In genomic region chr7:19512353-19512752, GRCm38 (mm10) we compare ENCODE assay signal across 22 mouse cellular contexts. TPM values are rescaled to one million over a fixed set of nuclear protein-coding genes. Genes with fewer than 3 reads are reported as not detected.
"Had no signal": no experiment of that assay in that cellular context is flagged by ENCODE, and none has a peak within 500 bp of the region (broad histone marks: within the 10 kb centered on the region; RNA-seq: fewer than 3 reads in every experiment).

No protein-coding gene starts in this region.

- H3K4me3 ChIP-seq: lung, embryonic 15.5 days; megakaryocyte, embryonic 14.5 days; midbrain, embryonic 13.5 days; midbrain, embryonic 15.5 days; neural tube, embryonic 13.5 days; neural tube, embryonic 15.5 days had no signal

- H3K36me3 ChIP-seq: lung, embryonic 15.5 days; midbrain, embryonic 13.5 days; midbrain, embryonic 15.5 days; neural tube, embryonic 13.5 days; neural tube, embryonic 15.5 days had no signal

- H3K9ac ChIP-seq: liver, postnatal 0 days; lung, embryonic 15.5 days; midbrain, embryonic 13.5 days; midbrain, embryonic 15.5 days; neural tube, embryonic 13.5 days; neural tube, embryonic 15.5 days had no signal

- H3K9me3 ChIP-seq: lung, embryonic 15.5 days; megakaryocyte, embryonic 14.5 days; midbrain, embryonic 13.5 days; midbrain, embryonic 15.5 days; neural tube, embryonic 13.5 days; neural tube, embryonic 15.5 days had no signal

- H3K4me2 ChIP-seq: lung, embryonic 15.5 days; midbrain, embryonic 11.5 days; midbrain, embryonic 13.5 days; midbrain, embryonic 15.5 days; neural tube, embryonic 13.5 days; neural tube, embryonic 15.5 days had no signal

- DNase-seq: liver, postnatal 0 days; lung, adult 2 months; lung, postnatal 14 days; lung, postnatal 36 days; retina, postnatal 1 day; right cerebral cortex, adult 18-20 months; right cerebral cortex, postnatal 25 days; thymus, adult 18-20 months; thymus, postnatal 14 days; thymus, postnatal 36 days had no signal

- ATAC-seq: liver, postnatal 0 days; lung, postnatal 0 days; midbrain, embryonic 13.5 days; midbrain, embryonic 15.5 days had no signal

- H3K27ac ChIP-seq: lung, embryonic 15.5 days; macrophage; midbrain, embryonic 13.5 days; midbrain, embryonic 15.5 days; neural tube, embryonic 13.5 days; neural tube, embryonic 15.5 days had no signal

RNA-seq across cellular contexts. Expression of gene Nkpd1, which starts 5.3 kb away (rescaled TPM):
- total RNA-seq: monocyte, adult 5-6 weeks had no signal
- polyA plus RNA-seq: liver, postnatal 0 days; macrophage; midbrain, embryonic 11.5 days; neural tube, embryonic 11.5 days; stomach, embryonic 14.5 days had no signal

RNA-seq across cellular contexts. Expression of gene Exoc3l2, which starts 49.2 kb away (rescaled TPM):
- polyA plus RNA-seq: macrophage had no signal
